Mouse (Mus musculus): Measurements from ENCODE around the gene Caprin2. TPM values are rescaled to one million over a fixed set of nuclear protein-coding genes. Genes with fewer than 3 reads are reported as not detected.

Caprin2 gene
- polyA plus RNA-seq, 1 experiment from 2014 or later = 20.5 TPM

Other genes with a start within 250 kb of the Caprin2 start
- 29.1 and 29.6 TPM in 2 replicates for gene Ipo8, start 64.8 kb downstream of the Caprin2 start, polyA plus RNA-seq (2016; fragmentation: Nextera tagmentation; extraction: Ambion mirVana)
- gene Sinhcaf, start 50.2 kb upstream of the Caprin2 start, polyA plus RNA-seq (2016; fragmentation: Nextera tagmentation; extraction: Ambion mirVana) = 152 and 167 TPM in 2 replicates
- gene Dennd5b, start 205.4 kb upstream of the Caprin2 start, polyA plus RNA-seq (2016; fragmentation: Nextera tagmentation; extraction: Ambion mirVana) = 8.2 and 8.5 TPM in 2 replicates
- not detected in 2 replicates for gene Gm10203, start 233.9 kb upstream of the Caprin2 start, polyA plus RNA-seq (2016; fragmentation: Nextera tagmentation; extraction: Ambion mirVana)
- gene Etfbkmt, start 243.6 kb upstream of the Caprin2 start, polyA plus RNA-seq (2016; fragmentation: Nextera tagmentation; extraction: Ambion mirVana) = 14.3 and 17.3 TPM in 2 replicates

Measured in limb, embryonic 12.5 days (tissue).